Mouse (Mus musculus) mesoderm, embryonic 11.5 days (tissue): ENCODE data around the gene Nedd8.
A peak's percentile ranks its signal among the peaks of the same experiment; 100 is the strongest.

Source experiments
- DNase-seq: peaks from one replicate; pipeline ENCODE4 v3.0.0-alpha.2; 2012; ENCODE audit warnings: low read depth, low spot score

Gene Nedd8

GRCm38 (mm10) chr14:55660636-55661035, 11.3 kb downstream of the Nedd8 start:
- no peak for DNase-seq

DNA sequence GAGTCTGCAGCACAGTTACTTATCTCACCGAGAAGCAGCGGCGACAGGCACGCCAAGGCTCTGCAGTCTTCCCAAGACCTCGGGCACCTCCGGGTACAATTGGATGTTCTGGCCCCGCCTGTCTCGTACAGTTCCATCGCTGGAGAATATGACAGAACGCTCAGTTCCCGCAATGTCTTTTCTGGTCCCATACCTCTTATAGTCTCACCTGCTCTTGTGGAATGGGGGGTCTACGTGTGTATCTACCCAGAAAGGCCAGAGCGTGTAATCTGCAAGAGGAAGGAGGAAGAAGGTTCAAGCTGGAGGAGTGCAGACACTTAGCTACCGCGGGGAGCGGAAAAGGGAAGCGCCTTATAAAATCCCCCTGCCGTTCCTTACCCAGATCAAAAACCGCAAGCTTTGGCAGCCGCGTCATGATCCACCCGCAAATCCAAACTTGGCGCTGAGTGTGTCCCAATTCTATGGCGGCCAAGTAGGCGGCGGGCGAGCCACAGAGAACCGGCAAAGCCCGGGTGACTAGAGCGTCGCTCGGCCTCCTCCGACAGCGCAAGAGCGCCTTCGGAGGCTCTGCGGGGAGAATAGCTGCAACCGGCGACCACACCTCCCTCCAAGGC, 11.9 kb downstream of the Nedd8 start, which contains the start of gene Mdp1:
Gene Mdp1, minus strand, starts transcription at position 549 of the 614 bp plus-strand sequence.
- DNase-seq, result peak; percentile 76

- no peak for DNase-seq
Measured at GRCm38 (mm10) chr14:55658011-55658410, 13.9 kb downstream of the Nedd8 start.

DNA sequence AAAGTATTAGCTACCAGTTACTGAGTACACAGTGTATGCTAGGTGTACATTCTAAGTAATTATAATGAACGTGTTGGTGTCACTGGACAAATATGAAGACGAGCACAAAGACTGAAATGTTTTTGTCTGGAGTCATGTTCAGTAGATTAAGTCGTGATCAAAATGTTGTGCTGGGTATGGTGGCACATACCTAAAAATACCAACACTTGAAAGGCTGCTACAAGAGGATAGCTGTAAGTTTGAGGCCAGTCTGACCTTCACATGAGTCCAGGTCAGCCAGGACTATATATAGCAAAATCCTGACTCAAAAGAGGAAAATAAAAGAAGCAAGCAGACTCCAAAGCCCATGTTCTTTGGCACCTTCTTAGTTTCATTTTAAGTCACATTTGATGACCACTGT, 15.0 kb downstream of the Nedd8 start:
- no peak for DNase-seq

- DNase-seq, result no peak
Measured at GRCm38 (mm10) chr14:55651528-55651927, 20.4 kb downstream of the Nedd8 start.

- no peak for DNase-seq
Measured at GRCm38 (mm10) chr14:55649884-55650283, 22.0 kb downstream of the Nedd8 start, which contains the start of gene Tssk4. Gene Tssk4, plus strand, starts transcription at chr14:55650184.

- peak; percentile 6 for DNase-seq
Measured at GRCm38 (mm10) chr14:55644261-55644888, 27.5 kb downstream of the Nedd8 start.

GRCm38 (mm10) chr14:55643060-55643907, 28.6 kb downstream of the Nedd8 start, which contains the start of gene Tm9sf1:
Gene Tm9sf1, minus strand, starts transcription at chr14:55643806.
- peak; percentile 75 for DNase-seq

DNA sequence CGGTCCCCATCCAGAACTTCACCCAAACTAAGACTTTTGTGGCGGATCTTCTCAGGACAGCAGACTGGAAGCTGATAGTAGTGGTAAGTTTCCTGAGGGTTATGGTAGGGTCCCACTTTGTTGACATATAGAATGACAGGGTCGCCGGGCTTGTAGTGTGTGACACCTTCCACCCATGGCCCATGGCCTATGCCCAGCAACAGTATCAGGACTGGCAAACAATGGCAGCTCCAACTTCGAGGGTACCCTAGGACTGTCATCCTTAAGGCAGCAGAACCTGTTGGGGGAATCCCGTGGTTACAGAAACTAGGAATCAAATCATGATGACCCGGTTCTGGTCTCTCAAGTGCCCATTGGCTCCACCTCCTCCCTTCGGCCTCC, 29.3 kb downstream of the Nedd8 start:
- no peak for DNase-seq

GRCm38 (mm10) chr14:55641291-55641690, 30.6 kb downstream of the Nedd8 start:
- no peak for DNase-seq

DNA sequence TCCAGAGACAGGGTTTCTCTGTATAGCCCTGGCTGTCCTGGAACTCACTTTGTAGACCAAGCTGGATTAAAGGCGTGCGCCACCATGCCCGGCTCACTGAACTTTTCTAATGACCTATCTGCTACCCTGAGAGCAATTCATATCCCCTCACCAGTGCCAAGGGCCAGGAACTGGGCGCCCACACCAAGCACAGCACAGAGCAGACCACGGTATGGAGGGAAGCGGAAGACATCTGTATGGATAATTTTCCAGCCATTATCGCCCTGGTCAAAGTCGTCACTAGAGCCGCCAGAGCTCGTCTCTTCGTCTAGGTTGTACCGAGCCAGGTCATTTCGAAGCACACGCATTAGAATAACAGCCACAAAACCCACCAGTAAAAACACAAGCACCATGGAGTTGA, 31.1 kb downstream of the Nedd8 start:
- DNase-seq, result no peak

- DNase-seq, result no peak
Measured at GRCm38 (mm10) chr14:55637795-55638194, 34.1 kb downstream of the Nedd8 start, which contains the start of gene Gm49378. Gene Gm49378, minus strand, starts transcription at chr14:55637895.

DNA sequence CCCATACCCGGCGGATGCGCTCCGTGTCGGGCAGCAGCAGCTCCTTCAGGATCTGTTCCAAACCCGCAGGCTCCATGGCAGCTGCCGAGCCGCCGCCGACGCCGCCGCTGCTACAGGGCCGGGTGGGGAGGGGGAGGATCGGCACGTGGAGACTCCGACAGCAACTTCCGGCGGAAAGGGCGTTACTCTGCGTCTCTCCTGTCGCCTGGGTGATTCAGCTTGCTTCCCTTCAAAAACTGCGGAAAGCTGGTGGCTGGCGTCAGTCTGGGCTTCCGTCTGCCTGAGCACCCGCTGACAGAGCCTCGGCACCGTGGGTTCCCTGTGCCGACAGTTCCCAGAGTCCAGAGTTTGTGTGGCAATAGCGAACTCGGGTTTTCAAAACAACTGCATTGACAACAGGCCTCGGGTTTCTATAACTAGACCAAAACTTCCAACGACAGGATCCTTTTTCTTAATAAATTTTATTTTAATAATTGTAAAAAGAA, 36.4 kb downstream of the Nedd8 start, which contains the start of gene Ipo4:
Gene Ipo4, minus strand, starts transcription at position 435 of the 485 bp plus-strand sequence.
- peak; percentile 90 for DNase-seq

DNA sequence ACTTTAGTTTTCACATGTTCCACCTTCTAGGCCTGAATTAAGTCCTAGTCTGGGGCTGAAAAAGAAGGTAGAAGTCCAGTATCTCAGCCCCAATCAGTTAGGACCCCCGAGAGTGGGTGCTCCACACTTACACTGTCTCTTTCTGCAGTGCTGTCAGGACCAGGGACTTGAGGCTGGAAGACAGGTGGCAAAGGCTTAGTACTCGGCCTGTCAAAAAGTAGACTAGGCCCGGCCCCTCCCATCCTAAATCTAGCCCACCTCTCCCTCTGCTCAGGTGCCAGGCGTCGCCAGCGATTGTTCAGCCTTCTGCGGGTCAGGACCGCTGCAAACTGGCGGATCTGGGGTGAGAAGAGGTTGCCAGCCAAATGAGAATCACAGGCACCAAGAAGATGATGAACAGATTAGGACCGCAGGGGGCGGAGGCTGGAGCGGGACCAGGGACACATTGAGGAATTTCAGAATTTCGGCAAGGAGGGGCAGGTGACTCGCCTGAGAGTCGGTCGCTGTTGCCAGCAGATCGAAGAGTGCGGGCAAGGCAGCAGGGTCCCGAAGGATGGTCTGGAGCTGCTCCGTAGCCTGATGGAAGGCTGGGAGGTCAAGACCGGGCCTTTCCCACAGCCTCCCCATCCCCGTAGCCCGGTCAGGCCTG, 36.9 kb downstream of the Nedd8 start:
- peak; percentile 25 for DNase-seq

- peak; percentile 24 for DNase-seq
Measured at GRCm38 (mm10) chr14:55629312-55629711, 42.6 kb downstream of the Nedd8 start.

GRCm38 (mm10) chr14:55628077-55628827, 43.7 kb downstream of the Nedd8 start:
- DNase-seq, result no peak

DNA sequence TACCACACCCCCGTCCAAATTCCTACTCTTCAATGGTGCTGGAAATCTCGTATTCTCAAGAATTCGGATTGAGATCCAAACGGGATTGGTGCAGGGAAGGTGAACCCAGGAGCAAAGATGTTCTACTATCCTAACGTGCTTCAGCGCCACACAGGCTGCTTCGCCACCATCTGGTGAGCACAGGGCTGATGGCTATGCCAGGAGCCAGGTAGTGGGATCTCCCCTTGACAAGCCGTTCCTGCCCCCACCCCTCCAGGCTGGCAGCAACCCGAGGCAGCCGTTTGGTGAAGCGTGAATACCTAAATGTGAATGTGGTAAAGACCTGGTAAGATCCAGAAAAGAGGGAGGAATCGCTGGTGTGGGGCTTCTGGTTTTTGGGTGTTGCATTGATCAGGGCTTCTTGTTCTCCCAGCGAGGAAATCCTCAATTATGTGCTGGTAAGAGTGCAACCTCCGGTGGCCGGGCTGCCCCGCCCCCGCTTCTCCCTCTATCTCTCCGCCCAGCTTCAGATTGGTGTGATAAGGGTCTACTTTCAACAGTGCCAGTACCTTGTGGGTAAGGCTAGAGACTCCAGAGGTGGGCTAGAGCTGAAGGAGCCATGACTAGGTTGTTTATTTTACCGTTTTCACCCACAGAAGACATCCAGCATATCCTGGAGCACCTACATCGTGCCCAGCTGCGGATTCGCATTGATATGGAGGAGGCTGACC, 53.3 kb downstream of the Nedd8 start:
- DNase-seq, result no peak

GRCm38 (mm10) chr14:55617822-55618221, 54.1 kb downstream of the Nedd8 start, which contains the start of gene Rec8:
Gene Rec8, plus strand, starts transcription at chr14:55618037.
- peak; percentile 14 for DNase-seq

DNA sequence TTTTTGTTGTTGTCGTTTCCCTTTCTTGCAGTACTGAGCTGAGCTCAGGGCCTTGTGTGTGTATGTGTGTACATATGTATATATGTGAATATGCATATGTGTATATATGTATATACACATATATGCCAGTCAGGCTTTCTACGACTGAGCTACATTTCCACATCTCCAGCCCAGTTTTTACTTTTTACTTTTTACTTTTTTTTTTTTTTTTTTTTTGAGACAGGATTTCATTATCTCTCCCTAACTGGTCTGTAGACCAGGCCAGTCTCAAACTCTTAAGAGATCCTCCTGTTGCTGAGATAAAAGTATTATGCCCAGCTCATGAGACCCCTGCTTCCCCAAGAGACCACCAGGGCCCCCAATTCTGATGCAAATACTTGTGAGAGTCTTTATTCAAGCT, 55.1 kb downstream of the Nedd8 start:
- no peak for DNase-seq

GRCm38 (mm10) chr14:55615876-55616275, 56.0 kb downstream of the Nedd8 start:
- no peak for DNase-seq
